Mouse (Mus musculus) spleen, postnatal 14 days (tissue): ENCODE results near the gene Atcay.
A peak's percentile ranks its signal among the peaks of the same experiment; 100 is the strongest.
"Not testable (repeated sequence)": the region's sequence is repeated elsewhere in the genome, so short reads cannot be mapped to it uniquely, and the experiment has no call there.

Experiments
- DNase-seq, 2 experiments: peaks; one replicate each; pipeline ENCODE4 v3.0.0; 2021 to 2022; ENCODE audit warnings: low spot score in 2 of 2

Gene Atcay

GRCm38 (mm10) chr10:81179451-81180342 is 50.9 kb downstream of the Atcay start:
- no peak for DNase-seq

DNA sequence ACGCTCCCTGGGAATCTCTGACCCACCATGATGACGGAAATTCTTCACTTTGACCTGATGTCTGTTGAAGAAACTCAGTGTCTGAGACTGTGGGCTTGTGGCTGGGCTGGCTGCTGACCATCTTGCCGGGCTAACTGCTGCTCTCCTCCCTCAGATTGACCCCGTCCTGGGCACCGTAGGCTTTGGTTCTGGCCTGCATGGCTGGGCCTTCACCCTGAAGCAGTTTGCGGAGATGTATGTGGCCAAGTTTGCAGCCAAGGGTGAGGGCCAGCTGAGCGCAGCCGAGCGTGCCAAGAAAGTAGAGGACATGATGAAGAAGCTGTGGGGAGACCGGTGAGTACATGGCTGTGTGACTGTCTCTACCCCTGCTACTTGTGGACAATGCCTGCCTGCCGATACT is 51.7 kb downstream of the Atcay start:
- no peak for DNase-seq

- DNase-seq: peak; percentile 48 to 66
Measured at GRCm38 (mm10) chr10:81177958-81178712, 52.5 kb downstream of the Atcay start.

DNA sequence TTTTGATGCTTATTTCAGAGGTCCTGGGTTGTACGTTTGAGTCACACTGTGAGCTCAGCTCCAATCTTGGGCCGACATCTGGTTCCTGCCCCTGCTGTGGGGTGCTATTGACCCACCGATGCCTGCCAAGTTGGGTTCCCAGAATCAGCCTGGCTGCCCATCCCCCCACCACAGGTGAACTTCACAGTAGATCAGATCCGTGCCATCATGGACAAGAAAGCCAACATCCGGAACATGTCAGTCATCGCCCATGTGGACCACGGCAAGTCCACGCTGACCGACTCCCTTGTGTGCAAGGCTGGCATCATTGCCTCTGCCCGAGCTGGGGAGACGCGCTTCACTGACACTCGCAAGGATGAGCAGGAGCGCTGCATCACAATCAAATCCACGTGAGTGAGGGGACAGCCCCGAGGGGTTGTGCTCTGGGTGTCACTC is 53.1 kb downstream of the Atcay start:
- no peak for DNase-seq

DNA sequence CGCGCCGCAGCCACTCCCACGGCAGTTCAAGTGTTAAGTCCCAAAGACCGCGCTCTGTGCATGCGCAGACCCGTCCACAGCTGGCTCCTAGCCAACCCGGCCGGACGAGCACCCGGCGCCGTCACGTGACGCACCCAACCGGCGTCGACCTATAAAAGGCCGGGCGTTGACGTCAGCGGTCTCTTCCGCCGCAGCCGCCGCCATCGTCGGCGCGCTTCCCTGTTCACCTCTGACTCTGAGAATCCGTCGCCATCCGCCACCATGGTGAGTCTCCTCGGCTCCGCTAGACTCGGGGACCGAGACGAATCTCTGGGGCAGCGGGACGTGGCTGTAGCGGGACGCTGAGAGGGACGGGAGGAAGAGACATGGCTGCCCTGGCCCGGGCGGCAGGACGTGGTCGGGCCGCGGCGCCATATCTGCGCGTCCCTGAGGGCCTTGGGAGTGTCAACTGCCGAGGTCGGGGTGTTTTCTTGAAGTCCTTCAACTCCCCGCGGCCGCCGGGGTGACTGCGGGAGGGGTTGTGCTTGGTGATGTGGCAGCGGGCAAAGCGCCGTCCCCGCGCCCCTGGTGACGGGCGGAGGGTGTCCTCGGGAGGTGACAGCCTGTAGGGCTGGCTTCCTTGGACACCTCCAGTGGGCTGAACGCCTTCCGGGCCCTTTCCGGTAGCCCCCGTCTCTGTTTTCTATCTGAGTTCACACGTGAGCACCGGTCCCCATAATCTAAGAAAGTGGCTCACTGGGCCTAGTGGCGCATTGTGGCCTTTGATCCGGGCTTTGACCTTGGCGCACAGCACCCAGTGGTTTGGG is 54.0 kb downstream of the Atcay start, which contains the start of gene Eef2:
Eef2 (plus strand) TSS at position 166 of the 806 bp plus-strand sequence.
- peak; percentile 99 for DNase-seq

DNA sequence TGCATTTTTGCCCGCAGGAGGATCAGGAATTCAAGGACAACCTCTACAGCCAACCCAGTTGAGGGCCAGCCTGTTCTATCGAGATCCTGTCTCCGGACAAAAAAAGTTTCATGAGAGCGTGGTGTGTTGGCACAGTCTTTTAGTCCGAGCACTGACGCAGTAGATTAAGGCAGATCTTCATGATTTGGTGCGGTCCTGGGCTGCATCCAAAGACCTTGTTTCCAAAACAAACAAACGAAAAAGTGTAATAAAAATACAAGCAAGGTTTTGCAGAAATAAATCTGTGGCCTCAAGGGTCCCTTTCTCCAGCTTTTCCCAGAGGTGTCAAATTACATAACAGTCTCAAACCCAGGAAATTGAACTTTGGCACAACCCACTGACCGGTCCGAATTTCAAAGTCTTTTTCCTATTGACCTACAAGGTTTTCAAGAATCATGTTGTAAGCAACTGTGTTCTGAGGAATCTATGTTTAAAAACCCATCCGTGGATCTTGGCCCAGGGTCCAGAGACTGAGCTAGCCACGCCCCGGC is 54.6 kb downstream of the Atcay start:
- DNase-seq: no peak

- not testable (repeated sequence) for DNase-seq
Measured at GRCm38 (mm10) chr10:81175345-81175701, 55.3 kb downstream of the Atcay start.

- peak; percentile 86 to 90 for DNase-seq
Measured at GRCm38 (mm10) chr10:81174617-81175344, 55.9 kb downstream of the Atcay start.

- peak; percentile 73 to 80 for DNase-seq
Measured at GRCm38 (mm10) chr10:81173132-81173531, 57.5 kb downstream of the Atcay start.

DNA sequence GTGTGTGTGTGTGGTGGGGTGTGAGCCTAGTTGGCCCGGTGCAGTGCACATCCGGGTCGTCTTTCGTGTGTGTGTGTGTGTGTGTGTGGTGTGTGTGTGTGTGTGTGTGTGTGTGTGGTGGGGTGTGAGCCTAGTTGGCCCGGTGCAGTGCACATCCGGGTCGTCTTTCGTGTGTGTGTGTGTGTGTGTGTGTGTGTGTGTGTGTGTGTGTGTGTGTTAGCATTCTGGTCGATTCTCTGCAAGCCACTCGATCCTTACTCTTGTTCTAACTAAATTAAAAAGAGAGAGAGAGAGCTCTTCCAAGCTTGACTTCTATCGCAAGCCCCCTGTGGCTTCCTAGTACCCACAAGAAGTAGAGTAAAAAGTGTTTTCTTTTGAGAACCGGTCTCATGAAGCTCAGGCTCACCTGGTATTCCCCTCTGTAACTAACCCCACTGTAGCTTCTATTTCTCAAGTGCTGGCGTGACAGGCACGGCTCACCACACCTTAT is 61.2 kb downstream of the Atcay start:
- DNase-seq: not testable (repeated sequence)

DNA sequence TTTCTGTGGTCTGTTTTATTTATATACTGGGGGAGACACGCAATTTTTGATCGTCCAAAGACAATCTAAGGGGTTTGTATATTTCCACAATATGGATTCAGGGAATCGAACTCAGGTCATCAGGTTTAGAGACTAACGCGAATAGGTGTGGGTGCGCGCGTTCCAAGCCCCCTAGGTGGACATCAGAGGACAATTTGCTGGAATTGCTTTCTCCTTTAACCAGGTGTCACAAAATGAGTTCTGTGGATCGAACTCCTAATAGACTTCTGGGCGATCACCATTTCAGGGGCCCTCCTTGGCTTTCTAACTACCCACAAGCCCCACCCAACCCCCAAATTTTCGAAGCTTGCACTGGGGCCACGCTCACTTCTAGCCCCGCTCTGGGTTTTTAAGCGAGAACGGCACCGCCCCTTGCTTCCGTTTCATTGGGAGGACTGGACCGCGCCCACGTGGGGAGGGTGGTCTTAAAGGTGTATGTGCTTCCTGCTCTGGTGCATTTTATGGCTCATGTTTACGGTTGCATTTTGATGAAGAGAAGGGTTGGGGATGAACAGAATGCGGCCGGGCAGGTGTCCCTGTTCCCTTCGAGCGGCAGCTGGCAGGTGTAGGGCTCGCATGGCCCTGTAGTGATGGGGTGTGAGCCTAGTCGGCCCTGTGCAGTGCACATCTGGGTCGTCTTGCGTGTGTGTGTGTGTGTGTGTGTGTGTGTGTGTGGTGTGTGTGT is 62.0 kb downstream of the Atcay start:
- DNase-seq: peak; percentile 76 to 83

GRCm38 (mm10) chr10:81168087-81168431 is 62.6 kb downstream of the Atcay start:
- peak in 1 of 2 experiments; percentile 40 for DNase-seq

DNA sequence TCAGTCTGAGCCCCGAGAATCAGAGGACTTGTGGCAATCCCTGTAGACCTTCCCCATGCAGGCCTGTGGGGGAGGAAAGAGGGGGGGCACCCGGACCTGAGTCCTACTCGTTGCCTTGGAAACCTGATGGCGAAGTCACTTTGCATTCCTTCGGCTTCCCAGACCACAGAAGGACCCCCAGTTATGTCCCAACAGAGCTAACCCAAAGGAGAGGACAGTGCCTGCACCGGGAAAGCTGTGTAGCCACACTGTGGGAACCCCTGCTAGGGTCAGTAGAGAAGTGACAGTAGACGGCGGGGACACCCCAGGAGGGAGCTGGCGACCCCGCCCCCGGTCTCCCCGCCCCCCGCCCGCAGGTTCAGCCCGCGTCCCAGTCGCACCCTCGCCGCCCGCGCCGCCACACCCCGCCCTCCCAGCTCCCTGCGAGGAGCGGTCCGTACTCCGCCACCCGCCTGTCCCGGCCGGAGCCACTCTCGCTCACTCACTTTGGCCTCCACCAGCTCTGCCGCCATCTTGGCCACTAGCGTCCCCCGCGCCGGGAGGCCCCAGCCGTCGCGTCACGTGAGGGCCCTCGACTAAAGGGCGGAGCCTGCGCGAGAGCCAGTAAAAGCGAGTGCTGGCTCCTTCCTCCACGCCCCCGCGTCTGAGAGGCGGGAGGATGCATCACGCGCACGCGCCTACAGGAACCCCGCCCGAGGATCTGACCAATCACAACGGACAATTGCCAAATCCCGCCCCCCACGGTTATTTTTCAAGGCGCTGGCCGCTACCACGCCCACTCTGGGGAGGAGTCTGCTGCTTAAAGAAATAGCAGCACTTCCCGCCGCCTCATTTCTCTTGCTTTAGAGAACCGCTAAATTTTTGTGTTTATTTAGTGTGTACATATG is 63.2 kb downstream of the Atcay start, which contains the start of gene Pias4:
Pias4 (minus strand) TSS at position 724 of the 887 bp plus-strand sequence.
- peak; percentile 100 for DNase-seq

DNA sequence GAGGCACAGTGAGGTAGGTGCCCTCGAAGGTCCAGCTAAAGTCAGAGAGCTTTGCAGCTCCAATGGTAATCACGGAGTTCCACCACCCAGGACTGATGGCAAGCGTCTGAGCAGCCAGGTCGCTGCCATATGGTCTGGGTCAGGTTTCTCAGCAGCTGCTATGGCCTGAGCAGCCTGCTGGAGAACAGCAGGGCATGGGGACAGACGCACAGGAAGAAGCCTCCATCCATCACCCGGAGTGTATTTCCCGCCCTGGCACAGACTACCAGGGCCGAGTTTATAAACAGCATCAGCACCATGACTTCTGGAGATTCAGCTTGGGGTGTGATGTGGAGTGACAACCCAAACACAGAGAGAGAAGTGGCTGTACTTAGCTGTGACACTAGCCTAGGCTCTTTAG is 65.5 kb downstream of the Atcay start:
- no peak for DNase-seq

- DNase-seq: peak in 1 of 2 experiments; percentile 47
Measured at GRCm38 (mm10) chr10:81162318-81162652, 68.3 kb downstream of the Atcay start.

DNA sequence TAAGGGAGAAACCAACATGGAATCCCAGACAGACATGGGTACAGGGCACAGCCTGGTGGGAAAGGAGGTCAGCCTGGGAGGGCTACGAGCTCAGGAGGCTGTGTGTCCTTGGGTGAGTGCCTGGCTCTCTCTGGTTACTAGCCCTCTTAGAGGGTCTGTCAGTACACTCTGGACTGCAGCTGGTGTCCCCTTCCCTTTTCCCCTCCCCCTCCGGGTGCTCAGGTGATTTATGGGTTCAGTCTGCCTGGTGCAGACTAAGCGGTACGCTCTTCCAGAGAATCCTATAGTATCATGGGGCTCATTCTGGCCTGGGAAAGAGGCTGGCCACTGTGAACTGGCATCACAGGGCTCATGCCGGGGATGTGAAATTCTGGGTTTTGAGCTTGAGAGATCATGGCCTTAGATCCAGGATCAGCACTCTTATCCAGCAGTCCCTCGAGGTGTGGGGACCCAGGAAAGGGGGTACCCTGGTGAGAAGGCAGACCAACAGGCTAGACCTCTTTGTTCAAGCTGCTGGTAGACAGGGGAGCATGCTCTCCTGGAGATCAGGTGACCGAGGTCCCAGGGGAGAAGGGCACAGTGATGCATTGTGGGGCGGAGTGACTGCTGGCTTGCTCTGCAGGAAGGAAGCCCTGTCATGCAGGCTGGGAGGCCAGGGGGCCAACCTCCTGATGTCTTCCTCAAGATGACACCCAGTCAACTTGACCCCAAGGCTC is 68.9 kb downstream of the Atcay start:
- DNase-seq: peak; percentile 58 to 75

- no peak for DNase-seq
Measured at GRCm38 (mm10) chr10:81154736-81155135, 75.9 kb downstream of the Atcay start.
